Mouse (Mus musculus): ENCODE measurements around the gene Tns3.
A peak's percentile ranks its signal among the peaks of the same experiment; 100 is the strongest.

Tns3 gene

GRCm38 (mm10) chr11:8530506-8530905, 133.8 kb downstream of the Tns3 start:
- DNase-seq (ENCODE audit: low spot score in 2 of 2) = no peak

GRCm38 (mm10) chr11:8530036-8530435, 134.3 kb downstream of the Tns3 start:
- DNase-seq (ENCODE audit: low spot score in 2 of 2) = no peak

- no peak for DNase-seq (ENCODE audit: low spot score in 2 of 2)
Observed at GRCm38 (mm10) chr11:8525463-8526145, 138.7 kb downstream of the Tns3 start.

- peak; percentile 72 to 86 for DNase-seq (ENCODE audit: low spot score in 2 of 2)
Observed at GRCm38 (mm10) chr11:8523344-8524126, 140.8 kb downstream of the Tns3 start.

- DNase-seq (ENCODE audit: low spot score in 2 of 2) = peak in 1 of 2 experiments; percentile 69
Observed at GRCm38 (mm10) chr11:8513359-8514253, 150.7 kb downstream of the Tns3 start.

- DNase-seq (ENCODE audit: low spot score in 2 of 2) = no peak
Observed at GRCm38 (mm10) chr11:8510294-8510693, 154.0 kb downstream of the Tns3 start.

- no peak for DNase-seq (ENCODE audit: low spot score in 2 of 2)
Observed at GRCm38 (mm10) chr11:8509614-8510013, 154.7 kb downstream of the Tns3 start.

- no peak for DNase-seq (ENCODE audit: low spot score in 2 of 2)
Observed at GRCm38 (mm10) chr11:8503735-8504134, 160.6 kb downstream of the Tns3 start.

- DNase-seq (ENCODE audit: low spot score in 2 of 2) = no peak
Observed at GRCm38 (mm10) chr11:8500855-8501254, 163.5 kb downstream of the Tns3 start.

GRCm38 (mm10) chr11:8497136-8497535, 167.2 kb downstream of the Tns3 start:
- no peak for DNase-seq (ENCODE audit: low spot score in 2 of 2)

GRCm38 (mm10) chr11:8496686-8497085, 167.6 kb downstream of the Tns3 start:
- DNase-seq (ENCODE audit: low spot score in 2 of 2) = peak in 1 of 2 experiments; percentile 28

- peak in 1 of 2 experiments; percentile 64 for DNase-seq (ENCODE audit: low spot score in 2 of 2)
Observed at GRCm38 (mm10) chr11:8495801-8496200, 168.5 kb downstream of the Tns3 start.

- DNase-seq (ENCODE audit: low spot score in 2 of 2) = no peak
Observed at GRCm38 (mm10) chr11:8495036-8495435, 169.3 kb downstream of the Tns3 start.

- DNase-seq (ENCODE audit: low spot score in 2 of 2) = no peak
Observed at GRCm38 (mm10) chr11:8493931-8494490, 170.3 kb downstream of the Tns3 start.

- peak in 1 of 2 experiments; percentile 51 for DNase-seq (ENCODE audit: low spot score in 2 of 2)
Observed at GRCm38 (mm10) chr11:8492332-8492731, 172.0 kb downstream of the Tns3 start.

- no peak for DNase-seq (ENCODE audit: low spot score in 2 of 2)
Observed at GRCm38 (mm10) chr11:8488248-8488647, 176.1 kb downstream of the Tns3 start.

- no peak for DNase-seq (ENCODE audit: low spot score in 2 of 2)
Observed at GRCm38 (mm10) chr11:8486552-8486951, 177.8 kb downstream of the Tns3 start.

GRCm38 (mm10) chr11:8484538-8484937, 179.8 kb downstream of the Tns3 start:
- DNase-seq (ENCODE audit: low spot score in 2 of 2) = no peak

- DNase-seq (ENCODE audit: low spot score in 2 of 2) = no peak
Observed at GRCm38 (mm10) chr11:8482721-8483120, 181.6 kb downstream of the Tns3 start.

GRCm38 (mm10) chr11:8481962-8482361, 182.4 kb downstream of the Tns3 start:
- DNase-seq (ENCODE audit: low spot score in 2 of 2) = no peak

- DNase-seq (ENCODE audit: low spot score in 2 of 2) = no peak
Observed at GRCm38 (mm10) chr11:8481529-8481928, 182.8 kb downstream of the Tns3 start.

GRCm38 (mm10) chr11:8479858-8480257, 184.5 kb downstream of the Tns3 start:
- DNase-seq (ENCODE audit: low spot score in 2 of 2) = no peak

Measured in cerebellum, postnatal 4 days (tissue).